Mouse (Mus musculus): ENCODE data around the gene Tmub1.

- TF ChIP-seq POLR2A (IDR thresholded peaks at IDR 0.05; ENCODE audit: extremely low read depth, insufficient read depth, low read length) (no peak), CTCF (IDR thresholded peaks at IDR 0.05; ENCODE audit: extremely low read depth, insufficient read depth, low read length) (no peak)
These were observed 27.1 kb upstream of the Tmub1 start for GRCm38 (mm10) chr5:24474723-24475261.

Data from cortical plate, adult 2 months (tissue).